Mouse (Mus musculus) hindlimb bud, embryonic 11.5 days (tissue): ENCODE data around the gene Tmem243.
"Not testable (repeated sequence)": the region's sequence is repeated elsewhere in the genome, so short reads cannot be mapped to it uniquely, and the experiment has no call there.

Experiments
- DNase-seq: peaks from one replicate; pipeline ENCODE4 v3.0.0-alpha.2; 2012; ENCODE audit warnings: low read depth, low spot score; ENCODE audit errors: extremely low spot score

Tmem243 gene

GRCm38 (mm10) chr5:9106806-9107205 lies 6.3 kb downstream of the Tmem243 start:
- DNase-seq, result no peak

GRCm38 (mm10) chr5:9107296-9108089 lies 7.0 kb downstream of the Tmem243 start:
- no peak for DNase-seq

GRCm38 (mm10) chr5:9108490-9108889 lies 8.0 kb downstream of the Tmem243 start:
- no peak for DNase-seq

DNA sequence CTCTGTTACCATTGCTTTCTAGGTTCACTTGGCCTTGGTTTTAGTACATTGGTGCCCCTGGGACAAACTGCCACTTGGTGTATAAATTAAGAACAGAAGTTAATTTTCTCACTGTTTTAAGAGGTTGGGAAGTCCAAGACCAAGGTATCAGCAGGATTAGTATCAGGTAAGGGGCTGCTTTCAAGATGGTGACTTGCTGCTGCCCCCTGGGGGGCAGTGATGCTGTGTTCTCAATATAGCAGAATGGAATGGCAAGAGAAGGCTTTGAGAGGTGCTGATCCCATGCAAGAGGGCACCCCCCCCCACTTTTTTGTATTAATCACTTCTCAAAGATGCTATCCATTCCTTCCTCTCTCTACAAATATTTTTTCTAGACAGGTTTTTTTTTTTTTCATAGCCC lies 9.1 kb downstream of the Tmem243 start:
- no peak for DNase-seq

DNA sequence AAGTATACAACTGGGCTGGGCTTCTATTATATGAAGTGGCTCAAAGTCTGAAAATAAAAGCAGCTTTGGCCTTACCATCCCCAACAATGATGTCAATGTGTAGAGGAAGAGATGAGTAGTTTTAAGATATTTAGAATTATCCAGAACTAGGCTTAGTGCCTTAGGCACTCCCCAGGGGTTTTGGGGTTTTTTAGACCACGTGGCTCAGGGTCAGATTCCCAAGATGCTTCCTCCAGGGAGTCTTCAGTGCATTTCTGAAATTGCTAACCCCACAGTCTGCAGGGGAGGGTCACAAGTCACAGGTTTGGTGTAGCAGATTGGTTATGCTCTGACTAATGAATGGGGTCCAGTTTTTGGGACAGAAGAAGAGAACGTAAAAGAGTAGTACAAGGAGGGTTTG lies 10.8 kb downstream of the Tmem243 start:
- DNase-seq, result no peak

DNA sequence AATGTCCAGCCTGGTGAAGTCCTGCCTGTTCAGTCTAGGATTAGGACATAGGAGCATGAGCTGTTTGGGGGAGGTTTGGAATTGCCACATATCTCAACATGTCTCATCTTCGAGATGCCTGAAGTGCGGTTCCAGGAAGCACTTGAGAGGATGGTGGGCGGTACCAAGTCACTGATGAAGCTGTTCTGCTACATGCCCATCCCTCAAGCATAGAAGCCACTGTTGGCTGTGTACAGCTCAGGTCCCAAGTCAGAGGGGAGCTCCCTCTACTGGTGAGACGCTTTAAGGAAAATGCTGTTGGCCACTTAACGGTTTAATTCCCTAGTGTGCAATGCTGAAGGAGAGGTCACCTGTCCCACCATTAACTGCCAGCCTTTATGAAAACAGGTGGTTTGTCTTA lies 11.3 kb downstream of the Tmem243 start:
- no peak for DNase-seq

DNA sequence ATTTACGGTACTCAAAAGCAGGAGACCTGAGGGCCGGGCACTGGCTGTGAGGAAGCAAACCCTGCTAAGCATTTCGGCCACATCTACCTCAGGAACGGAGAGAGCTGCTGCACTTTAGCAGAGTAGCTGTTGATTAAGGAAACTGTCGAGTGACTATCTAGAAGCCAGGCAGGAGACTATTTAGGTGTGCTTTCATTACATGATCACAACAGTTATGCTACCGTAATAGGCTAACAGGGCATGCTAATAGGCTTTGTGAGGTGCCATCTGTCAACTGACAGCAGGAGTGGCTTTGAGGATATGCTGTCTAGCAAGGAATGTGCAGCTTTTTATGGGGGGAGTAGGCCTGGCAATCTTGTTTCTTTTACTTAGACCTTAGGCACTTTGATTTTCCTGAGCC lies 13.7 kb downstream of the Tmem243 start:
- DNase-seq, result no peak

DNA sequence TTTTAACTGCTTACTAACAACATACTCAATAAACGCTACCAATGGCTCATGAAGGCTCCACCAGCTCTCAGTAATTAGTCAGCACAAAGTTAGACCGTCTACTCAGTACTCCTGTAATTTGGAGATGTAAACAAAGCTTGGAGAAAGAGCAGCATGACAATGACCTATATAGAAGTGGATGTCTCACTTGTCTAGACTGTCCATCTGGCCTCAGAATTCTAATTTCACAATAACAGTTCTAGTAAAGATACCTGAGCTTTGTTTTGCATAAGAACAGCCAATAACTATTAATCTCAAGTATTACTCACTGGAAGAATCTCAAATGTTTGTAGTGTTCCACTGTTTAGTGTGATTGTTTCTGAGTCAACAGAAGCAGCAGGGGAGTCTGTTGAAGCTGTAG lies 23.7 kb downstream of the Tmem243 start:
- DNase-seq, result no peak

DNA sequence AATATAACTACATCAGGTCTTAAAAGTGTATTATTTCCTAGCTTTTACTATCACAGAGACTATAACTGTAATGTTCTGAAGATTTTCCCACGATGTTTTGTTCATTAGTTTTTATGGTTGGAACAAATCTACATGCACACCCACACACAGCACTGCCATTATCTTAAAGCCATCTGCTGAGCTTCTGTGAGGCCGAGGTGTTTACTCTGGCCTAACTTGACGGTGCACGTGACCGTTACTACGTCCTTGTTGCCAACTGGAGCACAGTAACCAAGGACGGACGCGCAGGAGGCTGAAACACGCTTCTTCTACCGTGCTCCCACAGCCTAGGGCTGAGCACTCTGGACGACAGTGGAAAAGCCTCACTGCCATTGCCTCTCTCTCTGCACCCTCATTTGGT lies 28.1 kb downstream of the Tmem243 start:
- DNase-seq, result no peak

GRCm38 (mm10) chr5:9131786-9132185 lies 31.3 kb downstream of the Tmem243 start:
- DNase-seq, result no peak

DNA sequence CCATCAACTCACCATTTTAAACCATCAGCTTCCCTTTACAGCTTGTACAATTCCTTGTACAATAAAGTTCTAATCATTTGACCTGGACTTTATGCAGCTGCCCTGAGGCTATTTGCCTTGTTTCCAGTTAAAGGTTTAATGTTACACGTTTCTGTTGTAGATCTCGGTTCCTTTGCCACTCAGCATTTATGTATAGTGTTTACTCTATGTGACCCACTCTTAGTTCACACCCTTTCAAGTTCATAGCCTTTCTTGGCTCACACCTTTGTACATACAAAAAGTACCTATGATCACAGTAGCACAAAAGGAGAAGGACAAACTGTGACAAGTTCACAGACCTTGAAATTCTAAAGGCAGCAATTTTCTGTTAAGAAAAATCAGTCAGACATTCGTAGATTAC lies 35.1 kb downstream of the Tmem243 start:
- DNase-seq, result no peak

DNA sequence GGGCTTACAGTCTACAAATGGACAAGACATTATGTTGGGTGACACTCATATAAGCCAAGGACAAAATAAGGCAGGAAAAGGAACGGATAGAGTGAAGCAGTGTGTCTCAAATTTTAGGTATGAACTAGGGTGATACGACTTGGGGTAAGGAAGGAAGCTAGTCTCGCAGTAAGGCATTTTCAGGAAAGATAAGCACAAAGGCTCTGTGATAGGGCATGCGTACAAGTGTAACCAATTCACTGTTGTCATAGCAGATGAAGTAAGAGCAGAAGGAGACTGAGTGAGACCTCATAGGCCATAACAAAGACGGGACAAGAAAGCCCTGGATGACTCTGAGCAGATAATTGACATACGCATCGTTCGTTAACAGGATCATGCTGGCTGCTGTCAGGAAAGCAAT lies 40.3 kb downstream of the Tmem243 start:
- DNase-seq, result no peak

DNA sequence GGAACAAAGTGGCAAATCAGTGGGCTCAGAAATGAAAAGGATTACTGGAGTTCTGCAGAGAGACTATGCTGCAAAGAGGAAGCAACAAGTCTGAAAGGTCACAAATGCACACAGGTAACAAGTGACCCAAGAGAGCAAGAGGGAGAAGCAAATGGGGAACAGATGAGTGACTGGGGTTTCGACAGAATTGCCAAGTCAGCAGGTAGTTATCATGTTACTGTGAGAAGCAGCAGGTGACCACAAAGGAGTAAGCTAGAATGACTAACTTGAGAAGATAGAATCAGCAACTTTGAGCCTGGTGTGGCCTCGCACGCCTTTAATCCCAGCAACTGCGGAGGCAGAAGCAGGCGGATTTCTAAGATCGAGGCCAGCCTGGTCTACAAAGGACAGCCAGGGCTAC lies 41.9 kb downstream of the Tmem243 start:
- DNase-seq, result no peak

- DNase-seq, result no peak
These were observed 48.9 kb downstream of the Tmem243 start for GRCm38 (mm10) chr5:9149273-9149850.

DNA sequence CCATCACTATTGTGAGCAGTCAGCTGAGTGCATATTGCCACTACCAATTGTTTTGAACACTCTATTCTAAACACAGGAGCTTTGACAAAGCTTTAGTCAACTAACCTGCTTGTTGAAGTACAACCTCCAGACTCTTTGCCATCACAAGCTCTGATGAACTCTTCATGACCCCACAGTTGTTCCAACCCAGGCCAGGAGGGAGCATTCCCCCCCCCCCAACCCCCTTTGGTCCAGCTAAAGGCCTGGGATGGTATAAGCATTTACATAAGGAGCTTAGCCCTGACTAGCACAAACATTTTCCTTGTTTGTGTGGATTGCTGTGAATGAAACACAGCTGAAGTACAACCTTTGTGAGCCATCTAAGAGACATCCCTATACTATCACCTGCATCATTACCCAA lies 56.3 kb downstream of the Tmem243 start:
- DNase-seq, result no peak

- DNase-seq, result no peak
These were observed 56.9 kb downstream of the Tmem243 start for GRCm38 (mm10) chr5:9157336-9157735.

GRCm38 (mm10) chr5:9160831-9161455 lies 60.5 kb downstream of the Tmem243 start:
- no peak for DNase-seq

DNA sequence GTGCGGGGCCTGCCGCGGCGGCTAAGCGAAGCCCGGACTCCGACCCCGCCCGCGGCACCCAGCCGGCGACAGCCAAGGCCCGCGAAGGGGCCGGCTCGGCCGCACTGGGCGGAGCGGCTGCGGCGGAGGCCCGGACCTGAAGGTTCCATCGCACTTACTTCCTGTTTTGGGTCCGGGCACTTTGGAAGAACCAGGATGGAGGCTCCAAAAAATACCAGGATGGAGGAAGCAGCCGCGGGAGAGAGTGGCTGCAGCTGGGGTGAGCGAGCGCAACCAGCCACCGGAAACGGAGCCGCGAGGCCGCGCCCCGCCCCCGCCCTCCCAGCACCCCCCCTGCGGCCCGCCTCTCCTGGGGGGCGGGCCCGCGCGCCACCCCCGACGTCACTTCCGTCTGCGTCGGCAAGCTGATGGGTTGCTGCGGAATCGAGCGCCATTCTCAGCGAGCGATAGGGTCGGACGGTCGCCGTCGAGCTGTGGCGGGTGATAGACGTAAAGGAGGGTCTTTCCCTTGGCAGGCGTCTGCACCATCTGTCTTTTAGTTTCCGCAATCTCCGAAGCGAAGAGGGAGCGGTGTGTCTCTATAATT lies 61.1 kb downstream of the Tmem243 start, which contains the start of gene Dmtf1:
TSS of gene Dmtf1 (minus strand) at position 321 of the 586 bp plus-strand sequence.
- DNase-seq, result peak; percentile 42

DNA sequence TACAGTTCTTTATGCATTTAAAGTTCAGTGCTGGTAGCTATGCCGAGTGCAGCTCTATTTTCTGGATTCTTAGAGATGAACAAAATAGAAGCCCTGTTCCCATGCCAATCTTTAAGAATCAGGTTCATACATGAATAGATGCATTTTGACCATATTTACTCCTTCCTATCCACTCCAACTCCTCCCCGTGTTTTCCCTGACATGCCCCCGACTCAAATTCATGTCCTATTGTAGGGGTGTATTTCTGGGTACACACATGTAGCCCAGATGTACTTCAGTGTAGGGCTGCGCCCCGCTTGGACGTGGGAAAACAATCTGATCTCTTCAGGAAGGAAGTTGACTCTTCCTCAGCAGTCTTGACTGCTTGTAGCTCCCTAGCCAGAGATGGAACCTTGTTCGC lies 61.6 kb downstream of the Tmem243 start:
- DNase-seq, result no peak

GRCm38 (mm10) chr5:9163411-9163810 lies 62.9 kb downstream of the Tmem243 start:
- DNase-seq, result no peak

- not testable (repeated sequence) for DNase-seq
These were observed 64.7 kb downstream of the Tmem243 start for GRCm38 (mm10) chr5:9165151-9165550.

GRCm38 (mm10) chr5:9166366-9166765 lies 65.9 kb downstream of the Tmem243 start:
- DNase-seq, result no peak
